Mouse (Mus musculus): ENCODE measurements around the gene Slc7a7. TPM values are rescaled to one million over a fixed set of nuclear protein-coding genes. Genes with fewer than 3 reads are reported as not detected.
A peak's percentile ranks its signal among the peaks of the same experiment; 100 is the strongest.

Slc7a7 gene
- total RNA-seq, 1 experiment: 93.1 TPM

DNA sequence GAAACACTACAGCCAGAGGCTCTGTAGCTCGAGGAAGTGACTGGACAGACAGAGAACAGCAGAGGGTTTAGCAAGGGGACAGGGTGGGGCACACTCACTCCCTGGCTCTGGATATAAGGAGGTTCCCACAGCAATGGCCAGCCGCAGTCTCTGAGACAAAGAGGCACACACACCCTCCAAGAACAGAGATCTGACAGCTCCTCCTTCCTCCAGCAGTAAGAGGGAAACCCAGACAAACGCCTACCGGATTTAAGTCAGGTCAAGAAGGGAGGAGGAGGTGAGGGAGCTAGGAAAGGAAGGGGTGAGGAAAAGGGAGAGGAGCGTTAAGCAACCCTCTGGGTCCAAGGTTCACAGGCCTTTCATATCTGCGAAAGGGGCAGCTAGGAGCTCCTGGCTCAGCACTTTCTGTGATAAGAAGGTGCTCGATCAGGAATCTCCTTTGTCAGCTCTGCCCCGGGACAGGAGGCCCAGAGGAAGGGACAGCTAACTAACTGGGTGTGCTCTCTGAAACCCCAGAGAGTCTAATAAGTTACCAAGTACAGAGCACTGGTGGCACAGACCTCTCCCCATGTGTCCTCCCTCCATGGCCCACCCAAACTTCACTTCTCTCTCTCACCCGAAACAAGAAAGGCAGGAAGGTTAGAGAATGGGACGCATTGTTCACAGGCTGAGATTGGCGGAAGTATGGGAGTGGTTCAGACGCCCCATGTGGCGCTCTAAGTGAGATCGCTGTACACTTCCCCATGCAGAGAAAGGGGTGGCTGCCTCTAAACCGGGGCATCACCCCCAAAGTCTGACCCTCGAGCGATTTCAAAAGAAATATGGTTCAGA lies 7.4 kb downstream of the Slc7a7 start:
- H3K4me3 ChIP-seq (ENCODE audit: insufficient read depth in 1 of 2, low read depth in 1 of 2, low read length in 2 of 2, poor library complexity in 1 of 2, severe bottlenecking in 1 of 2): peak overlapping the region; percentile 33 to 42
- TF ChIP-seq CHD2 (IDR thresholded peaks at IDR 0.05; ENCODE audit: low read depth, low read length) (no peak), MAFK (IDR thresholded peaks at IDR 0.05; ENCODE audit: insufficient read depth, low read depth, low read length) (no peak), ZNF384 (IDR thresholded peaks at IDR 0.05; ENCODE audit: low read depth, low read length) (no peak), ZC3H11A (IDR thresholded peaks at IDR 0.05; ENCODE audit: borderline replicate concordance, low read depth, low read length) (no peak), HCFC1 (IDR thresholded peaks at IDR 0.05; ENCODE audit: borderline replicate concordance, insufficient read depth, low read length) (no peak)
- in situ Hi-C loops (cut with MboI; ENCODE audit: low sequenced_read_pairs in 2 of 2, unreplicated experiment in 2 of 2): no loop called here
- peaks cover 7 to 33% of the 10 kb centered on the region in 2 experiments; a peak in 2 of 4 replicates for H3K4me1 ChIP-seq (ENCODE audit: control insufficient read depth in 2 of 2, insufficient read depth in 2 of 2, low read length in 2 of 2, poor library complexity in 1 of 2)
- H3K9ac ChIP-seq (ENCODE audit: insufficient read depth, low read depth, low read length, poor library complexity, severe bottlenecking): peak overlapping the region; percentile 71
- no peaks in the 10 kb centered on the region for H3K9me3 ChIP-seq (ENCODE audit: control insufficient read depth, insufficient read depth, low read depth, low read length)
- H3K27ac ChIP-seq (ENCODE audit: insufficient read depth, low read depth, low read length, poor library complexity, severe bottlenecking): peak overlapping the region; percentile 93; the same call in 1 of the 2 replicates
- peaks cover 48% of the 10 kb centered on the region for H3K36me3 ChIP-seq (ENCODE audit: control insufficient read depth, insufficient read depth, low read length, poor library complexity, severe bottlenecking)
- DNase-seq (ENCODE audit: low read depth, low spot score): no peak

DNA sequence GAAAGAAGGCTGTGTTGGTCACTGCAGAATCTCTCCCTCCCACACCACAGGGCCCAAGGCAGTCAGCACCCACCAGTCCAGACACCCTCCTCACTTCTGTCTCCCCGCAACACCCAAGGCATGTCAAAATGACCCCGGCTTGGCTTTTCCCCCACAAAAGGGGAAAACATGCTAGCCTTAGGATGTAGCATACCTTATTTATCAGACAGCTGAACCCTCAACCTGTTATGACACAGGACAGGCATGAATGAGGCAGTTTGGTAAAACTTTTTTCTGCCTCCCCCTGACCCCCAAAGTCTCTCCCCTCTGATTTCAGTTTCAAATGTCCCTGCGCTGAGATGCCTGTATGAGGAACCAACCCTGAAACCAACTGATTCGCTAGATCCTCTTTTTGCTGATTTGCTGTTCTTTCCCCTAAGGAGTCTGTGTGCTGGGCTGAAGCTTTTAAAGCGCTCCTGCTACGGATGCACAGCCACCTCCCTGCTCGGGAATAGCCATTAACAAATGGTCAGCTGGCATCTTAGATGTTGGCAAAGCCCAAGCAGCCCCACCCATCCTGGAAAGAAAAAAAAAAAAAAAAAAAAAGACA lies 8.4 kb downstream of the Slc7a7 start:
- H3K27ac ChIP-seq (ENCODE audit: insufficient read depth, low read depth, low read length, poor library complexity, severe bottlenecking): peak overlapping the region; percentile 93; the same call in 1 of the 2 replicates

DNA sequence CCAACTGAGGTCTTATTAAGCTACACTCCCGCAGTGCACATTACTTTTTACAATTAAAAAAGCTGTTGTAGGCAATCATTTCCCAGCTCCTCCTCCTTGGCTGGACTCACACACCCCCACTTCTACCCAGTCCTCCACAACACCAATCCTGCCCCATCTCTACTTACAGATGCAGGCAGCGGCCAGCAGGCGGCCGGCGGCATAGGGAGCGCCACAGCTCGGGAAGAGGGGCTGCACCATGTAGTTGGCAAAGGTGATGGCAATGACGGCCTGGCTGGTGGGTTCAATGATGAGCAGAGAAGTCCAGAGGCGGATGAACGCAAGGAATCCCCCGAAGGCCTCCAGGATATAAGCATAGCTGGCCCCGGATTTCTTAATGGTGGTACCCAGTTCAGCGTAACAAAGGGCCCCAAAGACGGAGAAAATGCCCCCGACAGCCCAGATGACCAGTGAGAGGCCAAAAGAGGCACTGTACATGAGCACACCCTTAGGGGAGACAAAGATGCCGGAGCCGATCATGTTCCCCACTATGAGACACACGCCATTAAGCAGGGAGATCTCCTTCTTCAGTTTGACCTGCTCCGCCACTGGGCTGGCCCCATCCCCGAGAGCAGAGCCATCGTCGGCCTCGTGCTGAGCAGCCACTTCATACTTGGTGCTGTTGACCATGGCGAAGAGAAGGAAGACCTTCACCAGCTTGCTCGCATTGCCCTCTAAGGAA lies 9.1 kb downstream of the Slc7a7 start:
- DNase-seq (ENCODE audit: low read depth, low spot score): no peak
- TF ChIP-seq CHD2 (IDR thresholded peaks at IDR 0.05; ENCODE audit: low read depth, low read length) (no peak), ZC3H11A (IDR thresholded peaks at IDR 0.05; ENCODE audit: borderline replicate concordance, low read depth, low read length) (no peak), HCFC1 (IDR thresholded peaks at IDR 0.05; ENCODE audit: borderline replicate concordance, insufficient read depth, low read length) (no peak), MAFK (IDR thresholded peaks at IDR 0.05; ENCODE audit: insufficient read depth, low read depth, low read length) (no peak), ZNF384 (IDR thresholded peaks at IDR 0.05; ENCODE audit: low read depth, low read length) (no peak)
- H3K4me1 ChIP-seq (ENCODE audit: control insufficient read depth in 2 of 2, insufficient read depth in 2 of 2, low read length in 2 of 2, poor library complexity in 1 of 2): peaks cover 7 to 34% of the 10 kb centered on the region in 2 experiments; a peak in 2 of 4 replicates
- H3K27ac ChIP-seq (ENCODE audit: insufficient read depth, low read depth, low read length, poor library complexity, severe bottlenecking): no peak overlapping the region
- H3K36me3 ChIP-seq (ENCODE audit: control insufficient read depth, insufficient read depth, low read length, poor library complexity, severe bottlenecking): peaks cover 55% of the 10 kb centered on the region
- peak overlapping the region in 1 of 2 experiments; percentile 42; a peak in 2 of 4 replicates for H3K4me3 ChIP-seq (ENCODE audit: insufficient read depth in 1 of 2, low read depth in 1 of 2, low read length in 2 of 2, poor library complexity in 1 of 2, severe bottlenecking in 1 of 2)
- H3K9ac ChIP-seq (ENCODE audit: insufficient read depth, low read depth, low read length, poor library complexity, severe bottlenecking): peak overlapping the region; percentile 71; the same call in 1 of the 2 replicates
- H3K9me3 ChIP-seq (ENCODE audit: control insufficient read depth, insufficient read depth, low read depth, low read length): no peaks in the 10 kb centered on the region
- in situ Hi-C loops (cut with MboI; ENCODE audit: low sequenced_read_pairs in 2 of 2, unreplicated experiment in 2 of 2): no loop called here

More for the DNA sequence above, 8.4 kb downstream of the Slc7a7 start:
- H3K9me3 ChIP-seq (ENCODE audit: control insufficient read depth, insufficient read depth, low read depth, low read length): no peaks in the 10 kb centered on the region
- no peak for DNase-seq (ENCODE audit: low read depth, low spot score)
- peak; percentile 11; the same call in 1 of the 2 replicates for TF ChIP-seq ZNF384 (IDR thresholded peaks at IDR 0.05; ENCODE audit: low read depth, low read length)
- no peak for TF ChIP-seq ZC3H11A (IDR thresholded peaks at IDR 0.05; ENCODE audit: borderline replicate concordance, low read depth, low read length)
- in situ Hi-C loops (cut with MboI; ENCODE audit: low sequenced_read_pairs in 2 of 2, unreplicated experiment in 2 of 2): no loop called here
- peak overlapping the region in 1 of 2 experiments; percentile 42; a peak in 2 of 4 replicates for H3K4me3 ChIP-seq (ENCODE audit: insufficient read depth in 1 of 2, low read depth in 1 of 2, low read length in 2 of 2, poor library complexity in 1 of 2, severe bottlenecking in 1 of 2)
- H3K4me1 ChIP-seq (ENCODE audit: control insufficient read depth in 2 of 2, insufficient read depth in 2 of 2, low read length in 2 of 2, poor library complexity in 1 of 2): peaks cover 7 to 34% of the 10 kb centered on the region in 2 experiments; a peak in 2 of 4 replicates
- H3K9ac ChIP-seq (ENCODE audit: insufficient read depth, low read depth, low read length, poor library complexity, severe bottlenecking): peak overlapping the region; percentile 71; the same call in 1 of the 2 replicates
- peaks cover 54% of the 10 kb centered on the region for H3K36me3 ChIP-seq (ENCODE audit: control insufficient read depth, insufficient read depth, low read length, poor library complexity, severe bottlenecking)

DNA sequence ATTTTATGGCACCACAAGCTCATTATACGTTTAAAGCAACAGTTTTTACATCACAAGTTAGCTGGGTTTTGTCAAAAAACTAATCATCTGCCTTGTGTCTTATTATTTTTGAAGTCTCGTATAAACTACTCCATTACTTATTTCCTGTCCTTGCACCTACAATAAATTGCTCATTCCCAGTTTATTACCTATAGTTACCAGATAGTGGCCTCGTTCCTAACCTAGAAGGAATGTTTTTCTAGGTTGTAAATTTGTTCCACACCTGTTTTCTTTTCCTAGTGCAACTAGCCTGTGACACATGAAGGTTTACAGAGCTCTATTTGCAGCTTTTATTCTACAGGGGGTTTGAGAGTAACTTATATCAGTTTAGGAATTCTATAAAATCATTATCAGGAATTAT lies 15.9 kb downstream of the Slc7a7 start:
- H3K9me3 ChIP-seq (ENCODE audit: control insufficient read depth, insufficient read depth, low read depth, low read length): no peaks in the 10 kb centered on the region
- no peak overlapping the region for H3K27ac ChIP-seq (ENCODE audit: insufficient read depth, low read depth, low read length, poor library complexity, severe bottlenecking)
- H3K9ac ChIP-seq (ENCODE audit: insufficient read depth, low read depth, low read length, poor library complexity, severe bottlenecking): no peak overlapping the region
- in situ Hi-C loops (cut with MboI; ENCODE audit: low sequenced_read_pairs in 2 of 2, unreplicated experiment in 2 of 2): no loop called here
- no peak overlapping the region for H3K4me3 ChIP-seq (ENCODE audit: insufficient read depth in 1 of 2, low read depth in 1 of 2, low read length in 2 of 2, poor library complexity in 1 of 2, severe bottlenecking in 1 of 2)
- TF ChIP-seq HCFC1 (IDR thresholded peaks at IDR 0.05; ENCODE audit: borderline replicate concordance, insufficient read depth, low read length) (no peak), ZNF384 (IDR thresholded peaks at IDR 0.05; ENCODE audit: low read depth, low read length) (no peak), CHD2 (IDR thresholded peaks at IDR 0.05; ENCODE audit: low read depth, low read length) (no peak), ZC3H11A (IDR thresholded peaks at IDR 0.05; ENCODE audit: borderline replicate concordance, low read depth, low read length) (no peak), MAFK (IDR thresholded peaks at IDR 0.05; ENCODE audit: insufficient read depth, low read depth, low read length) (no peak)
- H3K4me1 ChIP-seq (ENCODE audit: control insufficient read depth in 2 of 2, insufficient read depth in 2 of 2, low read length in 2 of 2, poor library complexity in 1 of 2): peaks cover 3 to 11% of the 10 kb centered on the region in 2 experiments; a peak in 2 of 4 replicates
- peaks cover 50% of the 10 kb centered on the region for H3K36me3 ChIP-seq (ENCODE audit: control insufficient read depth, insufficient read depth, low read length, poor library complexity, severe bottlenecking)
- no peak for DNase-seq (ENCODE audit: low read depth, low spot score)
